Mouse (Mus musculus): ENCODE measurements around the gene A3galt2.

DNA sequence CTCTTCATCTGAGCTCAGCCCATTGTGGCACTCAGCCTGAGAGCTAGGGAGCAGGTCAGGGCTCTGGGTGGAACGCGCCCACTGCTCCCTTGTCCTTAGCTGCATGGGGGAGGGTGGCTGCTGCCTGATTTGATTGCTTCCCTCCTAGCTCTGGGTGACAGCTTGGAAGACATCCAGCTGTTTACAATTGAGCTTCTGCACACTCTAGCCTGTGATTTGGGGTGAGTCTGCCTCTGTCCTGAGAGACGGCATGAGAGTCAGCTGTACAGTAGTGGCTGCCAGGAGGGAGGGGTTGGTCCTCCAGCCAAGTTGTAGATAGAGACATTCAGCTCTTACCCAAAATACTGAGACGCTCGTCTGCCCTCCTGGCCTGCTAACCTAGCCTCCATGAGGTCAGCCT is 20.9 kb upstream of the A3galt2 start:
- no peak for TF ChIP-seq POLR2A (IDR thresholded peaks at IDR 0.05; ENCODE audit: low read depth, low read length)
- no peak for TF ChIP-seq CTCF (IDR thresholded peaks at IDR 0.05; ENCODE audit: borderline replicate concordance, insufficient read depth, low read length)
